8 mouse cellular contexts compared by ENCODE assay signal in the genomic region with DNA sequence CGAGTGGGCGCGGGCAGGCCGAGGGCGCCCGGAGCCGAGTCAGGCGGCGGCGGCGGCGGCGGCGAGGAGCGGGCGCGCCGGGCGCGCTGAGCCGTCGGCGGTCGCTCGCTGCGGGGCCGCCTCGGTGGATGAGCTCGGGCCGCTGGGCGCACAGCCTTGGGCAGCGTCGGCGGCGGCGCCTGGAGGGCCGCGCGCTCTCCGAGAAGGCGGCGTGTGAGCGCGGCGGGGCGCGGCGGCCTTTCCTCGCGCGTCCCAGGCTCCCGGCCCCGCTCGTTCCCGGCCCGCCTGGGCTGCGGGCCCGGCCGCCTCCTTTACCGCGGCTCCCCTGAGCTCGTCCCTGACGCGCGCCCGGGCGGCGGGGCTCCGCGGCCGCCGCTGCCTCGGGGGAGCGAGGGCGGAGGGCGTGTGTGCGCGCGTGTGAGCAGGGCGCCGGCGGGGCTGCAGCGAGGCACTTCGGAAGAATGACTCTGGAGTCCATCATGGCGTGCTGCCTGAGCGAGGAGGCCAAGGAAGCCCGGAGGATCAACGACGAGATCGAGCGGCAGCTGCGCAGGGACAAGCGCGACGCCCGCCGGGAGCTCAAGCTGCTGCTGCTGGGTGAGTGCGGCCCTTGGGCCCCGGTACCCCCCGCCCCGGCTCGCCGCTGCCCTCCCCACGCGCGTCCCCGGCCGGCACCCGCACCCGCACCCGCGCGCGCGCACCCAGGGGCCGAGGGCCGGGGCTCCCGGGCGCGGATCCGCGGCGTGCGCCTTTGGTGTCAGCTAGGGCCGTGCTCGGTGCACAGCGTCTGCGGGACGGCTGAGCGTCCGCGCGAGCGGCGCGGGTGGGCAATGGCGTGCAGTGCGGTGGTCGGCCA. TPM values are rescaled to one million over a fixed set of nuclear protein-coding genes. Genes with fewer than 3 reads are reported as not detected.
DNase-seq lines count a peak whose midpoint lies in the region; ATAC-seq and TF ChIP-seq lines count a peak whose summit lies in the region.

No protein-coding gene starts in this region.

- peak overlapping the region; percentile 97 for H3K4me3 ChIP-seq in intestine, postnatal 0 days (ENCODE audit: low read depth, low read length)
- peak overlapping the region; percentile 82 for H3K4me3 ChIP-seq in limb, embryonic 11.5 days (ENCODE audit: low read depth, low read length)
- H3K4me3 ChIP-seq in midbrain, embryonic 12.5 days = peak overlapping the region; percentile 96
- H3K4me3 ChIP-seq in small intestine, adult 2 months (ENCODE audit: low read depth, low read length) = peak overlapping the region; percentile 98

- intact Hi-C loops in gastrocnemius, postnatal 36 days (cut with DNase I) = loop anchor here (5.0 kb wide), 1 partner anchor 44 kb away; no protein-coding TSS in a partner anchor

- H3K36me3 ChIP-seq in intestine, postnatal 0 days (ENCODE audit: control insufficient read depth, insufficient read depth) = no peaks in the 10 kb centered on the region
- no peaks in the 10 kb centered on the region for H3K36me3 ChIP-seq in limb, embryonic 11.5 days (ENCODE audit: control insufficient read depth, insufficient read depth, low read length)
- H3K36me3 ChIP-seq in midbrain, embryonic 12.5 days = no peaks in the 10 kb centered on the region
- H3K36me3 ChIP-seq in small intestine, adult 2 months (ENCODE audit: control insufficient read depth, insufficient read depth, low read length) = no peaks in the 10 kb centered on the region

- peaks cover 5% of the 10 kb centered on the region; the same call in 1 of the 2 replicates for H3K4me1 ChIP-seq in intestine, postnatal 0 days (replicated peaks; ENCODE audit: control insufficient read depth, insufficient read depth, low read length)
- H3K4me1 ChIP-seq in limb, embryonic 11.5 days (ENCODE audit: control insufficient read depth, insufficient read depth, low read length) = peaks cover 5% of the 10 kb centered on the region
- H3K4me1 ChIP-seq in midbrain, embryonic 12.5 days = peaks cover 35% of the 10 kb centered on the region
- H3K4me1 ChIP-seq in small intestine, adult 2 months (ENCODE audit: control insufficient read depth, insufficient read depth, insufficient read length, low read length) = peaks cover 3% of the 10 kb centered on the region; the same call in 1 of the 2 replicates

- no peak for TF ChIP-seq CTCF in intestine, postnatal 0 days (IDR thresholded peaks at IDR 0.05; ENCODE audit: low read depth)
- no peak for TF ChIP-seq CTCF in small intestine, adult 2 months (IDR thresholded peaks at IDR 0.05; ENCODE audit: extremely low read depth, insufficient read length, insufficient replicate concordance, low read depth, low read length)

- H3K27me3 ChIP-seq in intestine, postnatal 0 days (replicated peaks; ENCODE audit: control insufficient read depth, insufficient read depth, low read length) = no peaks in the 10 kb centered on the region
- no peaks in the 10 kb centered on the region for H3K27me3 ChIP-seq in limb, embryonic 11.5 days (ENCODE audit: control insufficient read depth, insufficient read depth, low read length)
- H3K27me3 ChIP-seq in midbrain, embryonic 12.5 days = no peaks in the 10 kb centered on the region
- no peaks in the 10 kb centered on the region for H3K27me3 ChIP-seq in small intestine, adult 2 months (ENCODE audit: control insufficient read depth, insufficient read depth, low read length)

- no peaks in the 10 kb centered on the region for H3K9me3 ChIP-seq in intestine, postnatal 0 days (ENCODE audit: control insufficient read depth)
- no peaks in the 10 kb centered on the region for H3K9me3 ChIP-seq in limb, embryonic 11.5 days (ENCODE audit: control insufficient read depth, low read length)
- H3K9me3 ChIP-seq in midbrain, embryonic 12.5 days = no peaks in the 10 kb centered on the region

- H3K9ac ChIP-seq in intestine, postnatal 0 days (ENCODE audit: low read depth, low read length) = peak overlapping the region; percentile 96
- peak overlapping the region; percentile 97 for H3K9ac ChIP-seq in limb, embryonic 11.5 days (ENCODE audit: low read length)
- peak overlapping the region; percentile 99 for H3K9ac ChIP-seq in midbrain, embryonic 12.5 days (replicated peaks)

- peak; percentile 62 to 69 for DNase-seq in adrenal gland, adult 18-20 months (ENCODE audit: low spot score in 2 of 2)
- peak; percentile 70 for DNase-seq in embryo, embryonic 10.5 days (ENCODE audit: low spot score)
- DNase-seq in gastrocnemius, postnatal 36 days = peak; percentile 51 to 65
- peak; percentile 77 for DNase-seq in limb, embryonic 11.5 days (ENCODE audit: low spot score)

- H3K4me2 ChIP-seq in intestine, postnatal 0 days (replicated peaks; ENCODE audit: low read depth) = peak overlapping the region; percentile 88
- peak overlapping the region; percentile 51 for H3K4me2 ChIP-seq in limb, embryonic 11.5 days (ENCODE audit: low read depth, severe bottlenecking)
- H3K4me2 ChIP-seq in midbrain, embryonic 12.5 days (replicated peaks) = peak overlapping the region; percentile 62

- ATAC-seq in intestine, postnatal 0 days = peak; percentile 66
- ATAC-seq in limb, embryonic 11.5 days (ENCODE audit: insufficient number of reproducible peaks, low FRiP score, low TSS enrichment, low read depth) = peak; percentile 48
- ATAC-seq in midbrain, embryonic 12.5 days (ENCODE audit: low FRiP score, low read depth) = peak; percentile 70
- no peak for ATAC-seq in monocyte, adult 5-6 weeks (replicated peaks; ENCODE audit: insufficient number of reproducible peaks, low FRiP score, low TSS enrichment, poor library complexity, severe bottlenecking)

- no peak for TF ChIP-seq POLR2A in small intestine, adult 2 months (IDR thresholded peaks at IDR 0.05; ENCODE audit: low read depth, low read length)

- WGBS in intestine, postnatal 0 days = under 1% methylated on average over 93 of the region's 139 CpGs
- WGBS in limb, embryonic 11.5 days = under 1% methylated on average over 113 of the region's 139 CpGs
- under 1% methylated on average over 101 of the region's 139 CpGs for WGBS in midbrain, embryonic 12.5 days
- 1% methylated on average over 137 of the region's 139 CpGs for WGBS in small intestine, adult 2 months

- peak overlapping the region; percentile 97 for H3K27ac ChIP-seq in intestine, postnatal 0 days (ENCODE audit: low read depth, low read length)
- H3K27ac ChIP-seq in limb, embryonic 11.5 days (replicated peaks; ENCODE audit: low read depth, low read length) = peak overlapping the region; percentile 97
- H3K27ac ChIP-seq in midbrain, embryonic 12.5 days (replicated peaks) = peak overlapping the region; percentile 99
- H3K27ac ChIP-seq in small intestine, adult 2 months (ENCODE audit: insufficient read depth, low read depth, low read length) = peak overlapping the region; percentile 65

RNA-seq across cellular contexts. Expression of a gene that starts 0.5 kb away (rescaled TPM):
- total RNA-seq in adrenal gland, adult 18-20 months (2021) = 10 to 100 TPM; 47.2 to 53.6 TPM
- total RNA-seq in gastrocnemius, postnatal 36 days (2021) = 10 to 100 TPM; 10.3 to 11.3 TPM
- 17.1 and 17.8 TPM in 2 replicates for polyA plus RNA-seq in intestine, postnatal 0 days (2015; fragmentation: Nextera tagmentation; extraction: Ambion mirVana)
- polyA plus RNA-seq in limb, embryonic 11.5 days (2014; fragmentation: Nextera tagmentation; extraction: Ambion mirVana) = 14.1 and 15.2 TPM in 2 replicates
- polyA plus RNA-seq in midbrain, embryonic 12.5 days (2016; fragmentation: Nextera tagmentation; extraction: Ambion mirVana) = 45.8 and 49.9 TPM in 2 replicates
- polyA plus RNA-seq in small intestine, adult 2 months (2012; rRNA removed) = 6.3 and 16.1 TPM in 2 replicates
- 11.8 to 16.7 TPM (median 14.8 TPM) in 3 replicates for total RNA-seq in monocyte, adult 5-6 weeks (2017)
